Mouse (Mus musculus) embryonic facial prominence, embryonic 11.5 days (tissue): ENCODE results near the gene Araf. TPM values are rescaled to one million over a fixed set of nuclear protein-coding genes. Genes with fewer than 3 reads are reported as not detected.

ENCODE experiments used
- ATAC-seq: fragments of 200-750 bp; cut with Nextera tagmentation; replicated peaks from 2 replicates; pipeline ENCODE4 v1.8.0; 2017; ENCODE audit warnings: low read depth; ENCODE audit not compliant: insufficient number of reproducible peaks, low FRiP score, low TSS enrichment
- DNase-seq: peaks from one replicate; pipeline ENCODE4 v3.0.0-alpha.2; 2015; ENCODE audit warnings: low spot score
- H3K27ac ChIP-seq: fragments of 300-500 bp; sonication (generic); replicated peaks from 2 replicates; pipeline ENCODE4 v1.5.1; 2014; ENCODE audit warnings: mild to moderate bottlenecking, low read depth, low read length, control low read depth
- H3K27me3 ChIP-seq: fragments of 300-500 bp; sonication (generic); 2 replicates; pipeline ENCODE4 v1.6.1; 2014; ENCODE audit warnings: mild to moderate bottlenecking, low read length, moderate library complexity, mixed read lengths; ENCODE audit not compliant: control insufficient read depth, insufficient read depth
- H3K36me3 ChIP-seq: fragments of 300-500 bp; sonication (generic); replicated peaks from 2 replicates; pipeline ENCODE4 v1.6.1; 2014; ENCODE audit warnings: low read depth, mild to moderate bottlenecking, low read length, moderate library complexity, mixed read lengths; ENCODE audit not compliant: control insufficient read depth, insufficient read depth
- H3K4me1 ChIP-seq: fragments of 300-500 bp; sonication (generic); 2 replicates; pipeline ENCODE4 v1.6.1; 2014; ENCODE audit warnings: low read length, mixed read lengths; ENCODE audit not compliant: control insufficient read depth, insufficient read depth
- H3K4me2 ChIP-seq: fragments of 300-500 bp; sonication (generic); 2 replicates; pipeline ENCODE4 v1.6.1; 2014; ENCODE audit warnings: low read depth, mild to moderate bottlenecking, control low read depth, low read length, moderate library complexity
- H3K4me3 ChIP-seq: fragments of 300-500 bp; sonication (generic); 2 replicates; pipeline ENCODE4 v1.5.1; 2014; ENCODE audit warnings: low read depth, low read length, control low read depth
- H3K9ac ChIP-seq: fragments of 300-500 bp; sonication (generic); replicated peaks from 2 replicates; pipeline ENCODE4 v1.6.1; 2014; ENCODE audit warnings: mild to moderate bottlenecking, control low read depth, low read length
- H3K9me3 ChIP-seq: fragments of 300-500 bp; sonication (generic); replicated peaks from 2 replicates; pipeline ENCODE4 v1.6.1; 2016; ENCODE audit warnings: mild to moderate bottlenecking, low read length, inconsistent platforms, mixed read lengths; ENCODE audit not compliant: control insufficient read depth
- WGBS: fragments of 180-500 bp; shearing (Covaris S2); extraction: QIAGEN DNeasy Blood & Tissue Kit; methylation state at CpG from one replicate; pipeline ENCODE4 v1.1.7; 2014; 5-methylcytosine and 5-hydroxymethylcytosine counted together
- microRNA-seq: library from miRNA; unstranded; fragments of <30 nt; microRNA quantifications from one replicate; pipeline ENCODE4, GENCODE M21; 2016; ENCODE audit warnings: borderline number of aligned reads
- polyA plus RNA-seq: library from polyadenylated mRNA; unstranded; fragments of >200 nt; fragmentation: Nextera tagmentation; extraction: Ambion mirVana; gene quantifications from 2 replicates; pipeline ENCODE4 v1.2.1, GENCODE M21; 2014

The Araf gene
- polyA plus RNA-seq, 1 experiment from 2014 or later = 68.0 TPM

- Histone ChIP-seq H3K4me1 (no peaks in the 10 kb centered on the region), H3K27ac (no peak overlapping the region), H3K27me3 (no peaks in the 10 kb centered on the region), H3K9me3 (no peaks in the 10 kb centered on the region), H3K36me3 (no peaks in the 10 kb centered on the region), H3K4me3 (no peak overlapping the region), H3K9ac (no peak overlapping the region), H3K4me2 (no peak overlapping the region)
- no peak for DNase-seq
- 50% methylated on average over 3 of the region's 3 CpGs for WGBS
- no peak for ATAC-seq
These were observed 77.6 kb downstream of the Araf start for GRCm38 (mm10) chrX:20875241-20875640.

- Histone ChIP-seq H3K9me3 (no peaks in the 10 kb centered on the region), H3K9ac (no peak overlapping the region), H3K27ac (no peak overlapping the region), H3K36me3 (no peaks in the 10 kb centered on the region), H3K4me3 (no peak overlapping the region), H3K4me2 (no peak overlapping the region), H3K27me3 (no peaks in the 10 kb centered on the region), H3K4me1 (no peaks in the 10 kb centered on the region)
- ATAC-seq (no peak), DNase-seq (no peak)
- 45% methylated on average over 3 of the region's 3 CpGs for WGBS
These were observed 112.5 kb downstream of the Araf start for GRCm38 (mm10) chrX:20910074-20910473.

Small RNA genes within 50 kb of the gene (microRNA-seq; reads per million reads assigned to microRNA genes)
- gene Gm24824 (not detected), gene Mir5617 (not detected)

Other genes with a start within 250 kb of the Araf start
- 0.17 TPM in 1 of 2 replicates, not detected in the other for gene Rgn, start 248.0 kb upstream of the Araf start, polyA plus RNA-seq
- gene Rbm10, start 180.3 kb upstream of the Araf start, polyA plus RNA-seq = 58.4 and 67.0 TPM in 2 replicates
- gene Ndufb11, start 180.2 kb upstream of the Araf start, polyA plus RNA-seq = 207 and 208 TPM in 2 replicates
- gene Uba1, start 139.5 kb upstream of the Araf start, polyA plus RNA-seq = 220 and 234 TPM in 2 replicates
- 88.8 and 97.1 TPM in 2 replicates for gene Cdk16, start 109.9 kb upstream of the Araf start, polyA plus RNA-seq
- 68.2 and 70.8 TPM in 2 replicates for gene Usp11, start 93.9 kb upstream of the Araf start, polyA plus RNA-seq
- gene Timp1, start 72.4 kb downstream of the Araf start, polyA plus RNA-seq = 12.0 and 15.2 TPM in 2 replicates
- 3.6 and 4.0 TPM in 2 replicates for gene Syn1, start 123.2 kb downstream of the Araf start, polyA plus RNA-seq
- gene Cfp, start 133.7 kb downstream of the Araf start, polyA plus RNA-seq = 2.1 and 3.4 TPM in 2 replicates
- gene Elk1, start 152.8 kb downstream of the Araf start, polyA plus RNA-seq = 8.2 and 8.4 TPM in 2 replicates
- gene Uxt, start 164.2 kb downstream of the Araf start, polyA plus RNA-seq = 54.9 and 55.0 TPM in 2 replicates